Comparison of ENCODE assay signal across 27 mouse cellular contexts in genomic region chr1:72320759-72321158, GRCm38 (mm10). TPM values are rescaled to one million over a fixed set of nuclear protein-coding genes. Genes with fewer than 3 reads are reported as not detected.
DNase-seq lines count a peak whose midpoint lies in the region; ATAC-seq and TF ChIP-seq lines count a peak whose summit lies in the region.
"Had no signal": no experiment of that assay in that cellular context is flagged by ENCODE, and none has a peak within 500 bp of the region (broad histone marks: within the 10 kb centered on the region; RNA-seq: fewer than 3 reads in every experiment).

No protein-coding gene starts in this region.

- no peak overlapping the region for H3K4me2 ChIP-seq in CH12.LX (ENCODE audit: insufficient read depth, low read depth, poor library complexity, severe bottlenecking)
- H3K4me2 ChIP-seq in kidney, embryonic 16.5 days (replicated peaks; ENCODE audit: low read depth, low read length), result no peak overlapping the region
- H3K4me2 ChIP-seq: embryonic facial prominence, embryonic 12.5 days; embryonic facial prominence, embryonic 15.5 days; heart, embryonic 11.5 days; hindbrain, embryonic 12.5 days; hindbrain, embryonic 15.5 days had no signal

- no peak for TF ChIP-seq CTCF in CH12.LX (conservative IDR thresholded peaks at IDR 0.05 in 1 of 2, IDR thresholded peaks at IDR 0.05 in 1 of 2; ENCODE audit: low read depth in 2 of 2, low read length in 2 of 2)

- no peaks in the 10 kb centered on the region for H3K9me3 ChIP-seq in CH12.LX (replicated peaks; ENCODE audit: low read length)
- no peaks in the 10 kb centered on the region for H3K9me3 ChIP-seq in kidney, embryonic 16.5 days (ENCODE audit: low read length)
- H3K9me3 ChIP-seq: embryonic facial prominence, embryonic 12.5 days; embryonic facial prominence, embryonic 15.5 days; G1E; hindbrain, embryonic 12.5 days; hindbrain, embryonic 15.5 days had no signal

- peaks cover 4 to 37% of the 10 kb centered on the region in 2 experiments for H3K4me1 ChIP-seq in CH12.LX (ENCODE audit: control insufficient read depth in 1 of 2, insufficient read depth in 2 of 2)
- H3K4me1 ChIP-seq in kidney, embryonic 16.5 days (ENCODE audit: insufficient read depth, low read length), result no peaks in the 10 kb centered on the region
- H3K4me1 ChIP-seq: embryonic facial prominence, embryonic 12.5 days; embryonic facial prominence, embryonic 15.5 days; hindbrain, embryonic 12.5 days; hindbrain, embryonic 15.5 days had no signal

- H3K79me2 ChIP-seq in CH12.LX (replicated peaks; ENCODE audit: control insufficient read depth, extremely low read depth, insufficient read depth, poor library complexity, severe bottlenecking), result no peaks in the 10 kb centered on the region

- 96% methylated on average over 5 of the region's 5 CpGs for WGBS in kidney, embryonic 16.5 days

- H3K4me3 ChIP-seq in CH12.LX (replicated peaks in 1 of 3; ENCODE audit: low read depth in 2 of 3, low read length in 2 of 3, poor library complexity in 1 of 3), result no peak overlapping the region
- H3K4me3 ChIP-seq in kidney, embryonic 16.5 days (ENCODE audit: low read length), result no peak overlapping the region
- H3K4me3 ChIP-seq: embryonic facial prominence, embryonic 12.5 days; embryonic facial prominence, embryonic 15.5 days; gastrocnemius, adult 2 months; heart, adult 2 months; hindbrain, embryonic 12.5 days; hindbrain, embryonic 15.5 days had no signal

- DNase-seq in lung, postnatal 36 days, result peak; percentile 21
- no peak for DNase-seq in lung, postnatal 25 days (ENCODE audit: low spot score)
- DNase-seq in CH12.LX (ENCODE audit: extremely low read depth), result peak; percentile 30
- DNase-seq in cerebellum, adult 11 months, result no peak
- DNase-seq: adrenal gland, adult 2 months; adrenal gland, postnatal 14 days; cerebellum, adult 18-20 months; cerebellum, adult 9-10 months; cerebellum, postnatal 14 days; forebrain, postnatal 0 days; gastrocnemius, adult 2 months; gastrocnemius, postnatal 14 days; heart, adult 2 months had no signal

- no peaks in the 10 kb centered on the region for H3K27me3 ChIP-seq in CH12.LX (replicated peaks)
- no peaks in the 10 kb centered on the region for H3K27me3 ChIP-seq in kidney, embryonic 16.5 days (ENCODE audit: insufficient read depth, low read length)
- H3K27me3 ChIP-seq: embryonic facial prominence, embryonic 12.5 days; embryonic facial prominence, embryonic 15.5 days; hindbrain, embryonic 12.5 days; hindbrain, embryonic 15.5 days; Patski had no signal

- no peak overlapping the region for H3K27ac ChIP-seq in CH12.LX (ENCODE audit: insufficient read depth, low read depth)
- H3K27ac ChIP-seq in kidney, embryonic 16.5 days (ENCODE audit: low read length), result no peak overlapping the region
- H3K27ac ChIP-seq: embryonic facial prominence, embryonic 12.5 days; embryonic facial prominence, embryonic 15.5 days; gastrocnemius, adult 2 months; heart, adult 2 months; hindbrain, embryonic 12.5 days; hindbrain, embryonic 15.5 days had no signal

- ATAC-seq in common myeloid progenitor, adult 5-6 weeks (replicated peaks; ENCODE audit: low read depth, poor library complexity, severe bottlenecking), result peak; percentile 45; the same call in 1 of the 2 replicates
- ATAC-seq in megakaryocyte progenitor cell, adult 5-6 weeks (replicated peaks; ENCODE audit: poor library complexity), result peak; percentile 99
- ATAC-seq in kidney, embryonic 16.5 days (ENCODE audit: low FRiP score, low TSS enrichment), result no peak
- ATAC-seq: forebrain, embryonic 14.5 days; forebrain, postnatal 0 days; Patski had no signal

- TF ChIP-seq EP300 in CH12.LX (IDR thresholded peaks at IDR 0.05; ENCODE audit: low read length), result 0 out of 2 replicates have a peak, but pooled peaks have one; percentile 18

- TF ChIP-seq POLR2A in CH12.LX (IDR thresholded peaks at IDR 0.05; ENCODE audit: low read depth, low read length), result no peak

- no peak overlapping the region for H3K9ac ChIP-seq in CH12.LX (ENCODE audit: insufficient read depth, low read depth)
- no peak overlapping the region for H3K9ac ChIP-seq in kidney, embryonic 16.5 days (replicated peaks; ENCODE audit: low read length)
- H3K9ac ChIP-seq: embryonic facial prominence, embryonic 12.5 days; embryonic facial prominence, embryonic 15.5 days; forebrain, postnatal 0 days; hindbrain, embryonic 12.5 days; hindbrain, embryonic 15.5 days had no signal

- in situ Hi-C loops in CH12.LX (cut with MboI; ENCODE audit: low pct_ligation_motif_present, low pct_unique_long_range_greater_than_20kb, low sequenced_read_pairs), result no loop called here

- H3K36me3 ChIP-seq in CH12.LX (replicated peaks in 1 of 2; ENCODE audit: control insufficient read depth in 1 of 2, insufficient read depth in 1 of 2, low read length in 1 of 2), result peaks cover 51 to 89% of the 10 kb centered on the region in 2 experiments
- H3K36me3 ChIP-seq in kidney, embryonic 16.5 days (ENCODE audit: insufficient read depth, low read length), result peaks cover 47% of the 10 kb centered on the region

- dilution Hi-C loops in CH12.LX (cut with MboI; ENCODE audit: extremely low pct_ligation_motif_present, extremely low pct_unique_long_range_greater_than_20kb, low sequenced_read_pairs), result no loop called here

- TF ChIP-seq RAD21 in CH12.LX (IDR thresholded peaks at IDR 0.05; ENCODE audit: low read depth, low read length), result no peak

TF ChIP-seq in CH12.LX, 34 proteins besides CTCF, POLR2A, EP300 and RAD21:
- TF ChIP-seq POLR2AphosphoS2 (IDR thresholded peaks at IDR 0.05; ENCODE audit: low read depth, low read length) (no peak), CHD1 (IDR thresholded peaks at IDR 0.05; ENCODE audit: low read depth, low read length) (no peak), MEF2A (IDR thresholded peaks at IDR 0.05; ENCODE audit: borderline replicate concordance, low read depth, low read length) (no peak)

RNA-seq across cellular contexts. Expression of gene Xrcc5, which starts 13.5 kb away (rescaled TPM):
- total RNA-seq in CH12.LX (2012; rRNA removed) (53.4 and 58.6 TPM in 2 replicates), CH12.LX (2014; rRNA removed) (83.5 and 93.1 TPM in 2 replicates)
- polyA plus RNA-seq in CH12.LX (2012; ENCODE audit: insufficient read length, low read depth), result 60.3 and 62.6 TPM in 2 replicates
- total RNA-seq in common myeloid progenitor, adult 5-6 weeks (2017), result 34.4 and 34.7 TPM in 2 replicates
- total RNA-seq in megakaryocyte progenitor cell, adult 5-6 weeks (2015), result 12.0 and 12.4 TPM in 2 replicates
- 11.6 and 18.9 TPM in 2 replicates for total RNA-seq in megakaryocyte progenitor cell, adult 5-6 weeks (2017)
- 55.1 and 58.5 TPM in 2 replicates for polyA plus RNA-seq in kidney, embryonic 16.5 days (2015; fragmentation: Nextera tagmentation; extraction: Ambion mirVana)

RNA-seq across cellular contexts. Expression of gene Tmem169, which starts 36.6 kb away (rescaled TPM):
- total RNA-seq in CH12.LX (2012; rRNA removed), result 0.04 and 0.17 TPM in 2 replicates
- total RNA-seq in CH12.LX (2014; rRNA removed), result 0.26 TPM in 1 of 2 replicates, not detected in the other
- polyA plus RNA-seq in CH12.LX (2012; ENCODE audit: insufficient read length, low read depth), result not detected in 2 replicates
- total RNA-seq in common myeloid progenitor, adult 5-6 weeks (2017), result not detected in 2 replicates
- total RNA-seq in megakaryocyte progenitor cell, adult 5-6 weeks (2015), result not detected in 2 replicates
- not detected in 2 replicates for total RNA-seq in megakaryocyte progenitor cell, adult 5-6 weeks (2017)
- 5.8 and 5.9 TPM in 2 replicates for polyA plus RNA-seq in kidney, embryonic 16.5 days (2015; fragmentation: Nextera tagmentation; extraction: Ambion mirVana)
- total RNA-seq: gastrocnemius, adult 2 months; heart, postnatal 25 days; hematopoietic stem cell, adult 5-6 weeks had no signal
- polyA plus RNA-seq: G1E; heart, postnatal 0 days had no signal

RNA-seq across cellular contexts. Expression of gene Pecr, which starts 36.6 kb away (rescaled TPM):
- total RNA-seq in CH12.LX (2012; rRNA removed) (17.6 and 17.8 TPM in 2 replicates), CH12.LX (2014; rRNA removed) (21.3 and 21.4 TPM in 2 replicates)
- 24.8 and 26.5 TPM in 2 replicates for polyA plus RNA-seq in CH12.LX (2012; ENCODE audit: insufficient read length, low read depth)
- 3.0 and 17.4 TPM in 2 replicates for total RNA-seq in common myeloid progenitor, adult 5-6 weeks (2017)
- total RNA-seq in megakaryocyte progenitor cell, adult 5-6 weeks (2015), result 18.4 and 24.3 TPM in 2 replicates
- 13.0 and 13.3 TPM in 2 replicates for total RNA-seq in megakaryocyte progenitor cell, adult 5-6 weeks (2017)
- 62.5 and 70.7 TPM in 2 replicates for polyA plus RNA-seq in kidney, embryonic 16.5 days (2015; fragmentation: Nextera tagmentation; extraction: Ambion mirVana)

Comparison
In these comparisons a context has a peak if more than half of its experiments do, and no peak if none do; other contexts are left out.
1. DNase-seq: peak in lung, postnatal 36 days (single experiment) and CH12.LX (single experiment); none in lung, postnatal 25 days (single experiment) and cerebellum, adult 11 months (single experiment).